Mouse (Mus musculus) forebrain, embryonic 15.5 days (tissue): ENCODE results near the gene Elmo3. TPM values are rescaled to one million over a fixed set of nuclear protein-coding genes. Genes with fewer than 3 reads are reported as not detected.

Experiments used
- ATAC-seq: fragments of 200-750 bp; cut with Nextera tagmentation; replicated peaks from 2 replicates; pipeline ENCODE4 v1.8.0; 2017; ENCODE audit warnings: mild to moderate bottlenecking, moderate TSS enrichment, moderate library complexity
- H3K27ac ChIP-seq: fragments of 300-500 bp; sonication (generic); replicated peaks from 2 replicates; pipeline ENCODE4 v1.5.1; 2015; ENCODE audit warnings: mild to moderate bottlenecking, inconsistent platforms
- H3K27me3 ChIP-seq: fragments of 300-500 bp; sonication (generic); 2 replicates; pipeline ENCODE4 v1.6.1; 2015; ENCODE audit warnings: inconsistent platforms
- H3K36me3 ChIP-seq: fragments of 300-500 bp; sonication (generic); 2 replicates; pipeline ENCODE4 v1.6.1; 2015; ENCODE audit warnings: mild to moderate bottlenecking, inconsistent platforms
- H3K4me1 ChIP-seq: fragments of 300-500 bp; sonication (generic); 2 replicates; pipeline ENCODE4 v1.6.1; 2015; ENCODE audit warnings: inconsistent platforms
- H3K4me2 ChIP-seq: fragments of 300-500 bp; sonication (generic); replicated peaks from 2 replicates; pipeline ENCODE4 v1.6.1; 2015; ENCODE audit warnings: mild to moderate bottlenecking, inconsistent platforms
- H3K4me3 ChIP-seq: fragments of 300-500 bp; sonication (generic); 2 replicates; pipeline ENCODE4 v1.5.1; 2015; ENCODE audit warnings: mild to moderate bottlenecking, inconsistent platforms
- H3K9ac ChIP-seq: fragments of 300-500 bp; sonication (generic); replicated peaks from 2 replicates; pipeline ENCODE4 v1.6.1; 2015; ENCODE audit warnings: mild to moderate bottlenecking, inconsistent platforms
- H3K9me3 ChIP-seq: fragments of 300-500 bp; sonication (generic); 2 replicates; pipeline ENCODE4 v1.6.1; 2016; ENCODE audit warnings: inconsistent platforms
- WGBS: fragments of 180-500 bp; shearing (Covaris S2); methylation state at CpG from one replicate; pipeline ENCODE4 v1.1.7; 2015; ENCODE audit warnings: mixed read lengths; 5-methylcytosine and 5-hydroxymethylcytosine counted together
- polyA plus RNA-seq: library from polyadenylated mRNA; unstranded; fragments of >200 nt; fragmentation: Nextera tagmentation; extraction: Ambion mirVana; gene quantifications from 2 replicates; pipeline ENCODE4 v1.2.1, GENCODE M21; 2015

The Elmo3 gene
- polyA plus RNA-seq = 0.84 and 0.98 TPM in 2 replicates

- Histone ChIP-seq H3K9me3 (no peaks in the 10 kb centered on the region), H3K4me1 (peaks cover 14% of the 10 kb centered on the region), H3K27ac (no peak within 1 kb of the TSS), H3K4me3 (no peak within 1 kb of the TSS), H3K36me3 (peaks cover 47% of the 10 kb centered on the region), H3K4me2 (peak within 1 kb of the TSS; percentile 23), H3K9ac (peak within 1 kb of the TSS; percentile 3; the same call in 1 of the 2 replicates), H3K27me3 (no peaks in the 10 kb centered on the region)
- peak; percentile 52 for ATAC-seq
- 9% methylated on average over 30 of the region's 30 CpGs for WGBS
Observed at GRCm38 (mm10) chr8:105305211-105306145, at the start of gene Elmo3. Gene Elmo3, plus strand, starts transcription at chr8:105305601.

GRCm38 (mm10) chr8:105257318-105258114 is 47.9 kb upstream of the Elmo3 start:
- no peaks in the 10 kb centered on the region for H3K36me3 ChIP-seq
- 71% methylated on average over 7 of the region's 7 CpGs for WGBS
- peaks cover 30% of the 10 kb centered on the region for H3K4me1 ChIP-seq
- H3K9ac ChIP-seq = no peak overlapping the region
- no peaks in the 10 kb centered on the region for H3K9me3 ChIP-seq
- ATAC-seq = no peak
- H3K27ac ChIP-seq = no peak overlapping the region
- no peak overlapping the region for H3K4me3 ChIP-seq
- H3K4me2 ChIP-seq = no peak overlapping the region
- H3K27me3 ChIP-seq = peaks cover 60% of the 10 kb centered on the region

- Histone ChIP-seq H3K4me3 (peak overlapping the region; percentile 41), H3K4me2 (peak overlapping the region; percentile 80), H3K4me1 (peaks cover 30% of the 10 kb centered on the region), H3K9ac (peak overlapping the region; percentile 27), H3K27me3 (peaks cover 73% of the 10 kb centered on the region), H3K9me3 (no peaks in the 10 kb centered on the region), H3K27ac (no peak overlapping the region), H3K36me3 (no peaks in the 10 kb centered on the region)
- 3% methylated on average over 55 of the region's 55 CpGs for WGBS
- peak; percentile 21; the same call in 1 of the 2 replicates for ATAC-seq
Observed at GRCm38 (mm10) chr8:105258911-105259720, 46.3 kb upstream of the Elmo3 start.

- WGBS = 3% methylated on average over 30 of the region's 30 CpGs
- H3K27me3 ChIP-seq = peaks cover 77% of the 10 kb centered on the region
- peak; percentile 49 for ATAC-seq
Observed at GRCm38 (mm10) chr8:105259721-105260320, 45.6 kb upstream of the Elmo3 start.

DNA sequence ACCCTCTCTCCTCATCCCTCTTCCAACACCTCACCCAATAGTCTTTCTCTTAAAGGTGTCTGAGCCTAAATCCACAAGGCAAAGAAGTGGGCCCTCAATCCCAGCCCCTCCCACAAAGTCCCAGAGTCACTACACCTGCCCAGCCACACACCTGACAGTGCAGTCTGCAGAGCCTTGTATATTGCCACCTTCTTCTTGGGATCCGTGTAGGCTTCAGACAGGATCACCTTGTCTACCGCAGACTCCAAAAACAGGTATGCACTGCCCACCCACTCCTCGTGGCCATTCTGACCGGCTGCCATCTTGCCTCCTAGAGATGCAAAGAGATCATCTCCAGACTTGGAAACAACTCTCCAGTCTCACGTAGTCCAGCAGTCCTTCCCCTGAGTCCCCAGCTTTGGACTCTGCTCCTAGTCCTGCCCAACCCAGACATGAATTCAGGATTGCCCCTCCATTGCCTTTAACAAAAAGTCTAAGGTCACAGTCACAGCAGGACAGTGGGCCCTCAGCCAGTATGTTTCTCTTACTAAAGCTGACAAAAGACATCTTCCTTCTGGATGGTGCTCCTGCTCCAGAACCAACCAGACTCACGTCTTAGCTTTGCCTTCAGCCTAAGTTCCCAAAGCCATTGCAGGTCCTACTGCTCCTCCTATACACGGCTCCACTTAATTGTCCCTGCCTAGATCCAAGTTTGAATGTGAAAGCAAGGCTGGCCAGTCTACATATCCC is 44.9 kb upstream of the Elmo3 start:
- Histone ChIP-seq H3K9ac (no peak overlapping the region), H3K4me1 (peaks cover 27% of the 10 kb centered on the region), H3K27me3 (peaks cover 78% of the 10 kb centered on the region), H3K27ac (no peak overlapping the region), H3K9me3 (no peaks in the 10 kb centered on the region), H3K36me3 (no peaks in the 10 kb centered on the region), H3K4me2 (no peak overlapping the region), H3K4me3 (no peak overlapping the region)
- no peak for ATAC-seq
- 61% methylated on average over 7 of the region's 7 CpGs for WGBS

More at GRCm38 (mm10) chr8:105259721-105260320, 45.6 kb upstream of the Elmo3 start:
- Histone ChIP-seq H3K27ac (no peak overlapping the region), H3K36me3 (no peaks in the 10 kb centered on the region), H3K9me3 (no peaks in the 10 kb centered on the region), H3K4me1 (peaks cover 29% of the 10 kb centered on the region), H3K4me2 (peak overlapping the region; percentile 80), H3K9ac (peak overlapping the region; percentile 27), H3K4me3 (peak overlapping the region; percentile 41)

- Histone ChIP-seq H3K9ac (no peak overlapping the region), H3K27me3 (peaks cover 77% of the 10 kb centered on the region), H3K9me3 (peaks cover 4% of the 10 kb centered on the region; the same call in 1 of the 2 replicates), H3K36me3 (no peaks in the 10 kb centered on the region), H3K4me2 (no peak overlapping the region), H3K27ac (no peak overlapping the region), H3K4me1 (peaks cover 27% of the 10 kb centered on the region), H3K4me3 (no peak overlapping the region)
- 85% methylated on average over 12 of the region's 12 CpGs for WGBS
- ATAC-seq = no peak
Observed at GRCm38 (mm10) chr8:105261326-105261980, 43.9 kb upstream of the Elmo3 start.

DNA sequence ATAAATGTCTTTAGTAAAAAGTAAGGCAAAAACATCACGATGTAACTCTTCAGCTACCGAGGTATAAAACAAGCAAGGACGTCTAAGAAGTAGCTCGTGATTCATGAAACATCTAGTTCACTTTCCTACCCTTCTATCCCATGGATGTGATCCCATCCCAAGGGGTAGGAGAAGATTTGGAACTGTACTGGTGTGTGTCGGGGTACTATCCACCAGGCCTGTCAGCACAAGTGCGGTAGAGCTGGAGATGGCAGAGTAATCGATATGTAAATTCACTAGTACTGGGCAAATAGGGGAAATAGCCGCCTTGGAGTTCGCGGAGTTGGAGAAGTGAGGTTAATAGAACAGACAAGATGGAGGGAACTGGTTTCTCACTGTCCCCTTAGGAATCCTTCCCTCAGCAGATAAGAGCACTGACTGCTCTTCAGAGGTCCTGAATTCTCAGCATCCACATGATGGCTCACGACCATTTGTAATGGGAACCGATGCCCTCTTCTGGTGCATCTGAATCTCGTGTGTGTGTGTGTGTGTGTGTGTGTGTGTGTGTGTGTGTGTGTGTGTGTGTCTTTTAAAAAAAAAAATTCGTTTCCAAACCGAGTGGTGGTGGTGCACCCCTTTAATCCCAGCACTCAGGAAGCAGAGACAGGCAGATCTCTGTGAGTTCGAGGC is 42.0 kb upstream of the Elmo3 start:
- no peak overlapping the region for H3K9ac ChIP-seq
- no peaks in the 10 kb centered on the region for H3K36me3 ChIP-seq
- peak overlapping the region; percentile 70; the same call in 1 of the 2 replicates for H3K4me3 ChIP-seq
- peak overlapping the region; percentile 83; the same call in 1 of the 2 replicates for H3K4me2 ChIP-seq
- peaks cover 90% of the 10 kb centered on the region for H3K27me3 ChIP-seq
- ATAC-seq = no peak
- H3K4me1 ChIP-seq = peaks cover 33% of the 10 kb centered on the region
- no peak overlapping the region for H3K27ac ChIP-seq
- WGBS = 39% methylated on average over 16 of the region's 16 CpGs
- H3K9me3 ChIP-seq = peaks cover 4% of the 10 kb centered on the region; the same call in 1 of the 2 replicates

- peak; percentile 27; the same call in 1 of the 2 replicates for ATAC-seq
- H3K36me3 ChIP-seq = no peaks in the 10 kb centered on the region
- peaks cover 34% of the 10 kb centered on the region for H3K4me1 ChIP-seq
- H3K27ac ChIP-seq = no peak within 1 kb of the TSS
- peak within 1 kb of the TSS; percentile 67 for H3K9ac ChIP-seq
- H3K4me2 ChIP-seq = peak within 1 kb of the TSS; percentile 83
- H3K4me3 ChIP-seq = peak within 1 kb of the TSS; percentile 70
- under 1% methylated on average over 54 of the region's 54 CpGs for WGBS
- H3K9me3 ChIP-seq = peaks cover 4% of the 10 kb centered on the region; the same call in 1 of the 2 replicates
- H3K27me3 ChIP-seq = peaks cover 90% of the 10 kb centered on the region
Observed at GRCm38 (mm10) chr8:105264024-105264982, 41.1 kb upstream of the Elmo3 start, which contains the start of the genes Tradd and Fbxl8. Gene Tradd, minus strand, starts transcription at chr8:105264609. Gene Fbxl8, plus strand, starts transcription at chr8:105264648.

GRCm38 (mm10) chr8:105265128-105265527 is 40.3 kb upstream of the Elmo3 start:
- Histone ChIP-seq H3K9ac (no peak overlapping the region), H3K4me3 (peak overlapping the region; percentile 70; the same call in 1 of the 2 replicates), H3K4me2 (peak overlapping the region; percentile 83), H3K27me3 (peaks cover 90% of the 10 kb centered on the region), H3K27ac (no peak overlapping the region), H3K4me1 (peaks cover 34% of the 10 kb centered on the region), H3K36me3 (no peaks in the 10 kb centered on the region), H3K9me3 (peaks cover 4% of the 10 kb centered on the region; the same call in 1 of the 2 replicates)
- 14% methylated on average over 10 of the region's 10 CpGs for WGBS
- no peak for ATAC-seq
